Mouse (Mus musculus) heart, embryonic 11.5 days (tissue): ENCODE measurements around the gene Trp53bp2. TPM values are rescaled to one million over a fixed set of nuclear protein-coding genes. Genes with fewer than 3 reads are reported as not detected.

Source experiments
- ATAC-seq: fragments of 200-750 bp; cut with Nextera tagmentation; replicated peaks from 2 replicates; pipeline ENCODE4 v1.8.0; 2017; ENCODE audit warnings: moderate library complexity; ENCODE audit not compliant: insufficient number of reproducible peaks, low FRiP score, low TSS enrichment
- H3K27ac ChIP-seq: fragments of 300-500 bp; sonication (generic); 2 replicates; pipeline ENCODE4 v1.5.1; 2014; ENCODE audit warnings: mild to moderate bottlenecking, low read depth, low read length
- H3K27me3 ChIP-seq: fragments of 300-500 bp; sonication (generic); 2 replicates; pipeline ENCODE4 v1.6.1; 2014; ENCODE audit warnings: mild to moderate bottlenecking, low read length, mixed read lengths; ENCODE audit not compliant: control insufficient read depth, insufficient read depth
- H3K36me3 ChIP-seq: fragments of 300-500 bp; sonication (generic); 2 replicates; pipeline ENCODE4 v1.6.1; 2014; ENCODE audit warnings: mild to moderate bottlenecking, low read length, moderate library complexity, mixed read lengths; ENCODE audit not compliant: control insufficient read depth, insufficient read depth
- H3K4me1 ChIP-seq: fragments of 300-500 bp; sonication (generic); 2 replicates; pipeline ENCODE4 v1.6.1; 2014; ENCODE audit warnings: low read length; ENCODE audit not compliant: control insufficient read depth, insufficient read depth
- H3K4me2 ChIP-seq: fragments of 300-500 bp; sonication (generic); 2 replicates; pipeline ENCODE4 v1.6.1; 2014; ENCODE audit warnings: mild to moderate bottlenecking, moderate library complexity
- H3K4me3 ChIP-seq: fragments of 300-500 bp; sonication (generic); 2 replicates; pipeline ENCODE4 v1.5.1; 2014; ENCODE audit warnings: low read depth, low read length
- H3K9ac ChIP-seq: fragments of 300-500 bp; sonication (generic); 2 replicates; pipeline ENCODE4 v1.6.1; 2014; ENCODE audit warnings: mild to moderate bottlenecking, low read depth, low read length, moderate library complexity
- H3K9me3 ChIP-seq: fragments of 300-500 bp; sonication (generic); replicated peaks from 2 replicates; pipeline ENCODE4 v1.6.1; 2016; ENCODE audit warnings: low read length; ENCODE audit not compliant: control insufficient read depth
- WGBS: fragments of 180-500 bp; shearing (Covaris S2); extraction: QIAGEN DNeasy Blood & Tissue Kit; methylation state at CpG from one replicate; pipeline ENCODE4 v1.1.7; 2014; ENCODE audit not compliant: insufficient replicate concordance; 5-methylcytosine and 5-hydroxymethylcytosine counted together
- polyA plus RNA-seq: library from polyadenylated mRNA; unstranded; fragments of >200 nt; fragmentation: Nextera tagmentation; extraction: Ambion mirVana; gene quantifications from 2 replicates; pipeline ENCODE4 v1.2.1, GENCODE M21; 2014

The Trp53bp2 gene
- polyA plus RNA-seq, 1 experiment from 2014 or later = 16.3 TPM

DNA sequence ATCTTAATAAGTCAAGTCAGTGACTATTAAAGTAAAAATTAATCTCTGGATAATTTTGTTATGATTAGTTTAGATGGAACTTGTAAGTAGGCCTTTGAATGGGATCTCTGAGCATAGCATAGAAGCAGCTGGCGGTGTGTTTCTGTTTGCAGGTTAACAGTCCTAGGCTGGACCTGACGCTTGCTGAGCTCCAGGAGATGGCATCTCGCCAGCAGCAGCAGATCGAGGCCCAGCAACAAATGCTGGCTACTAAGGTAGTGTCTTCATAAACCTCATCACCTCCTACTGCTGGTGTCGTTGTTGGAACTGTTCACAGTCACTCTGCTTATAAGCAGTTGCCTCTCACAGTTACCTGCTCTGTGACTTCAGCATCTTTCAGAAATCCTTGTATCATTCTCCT, 27.8 kb downstream of the Trp53bp2 start:
- no peak overlapping the region for H3K4me2 ChIP-seq
- H3K4me1 ChIP-seq = no peaks in the 10 kb centered on the region
- WGBS = 79% methylated on average over 5 of the region's 5 CpGs
- no peak overlapping the region for H3K27ac ChIP-seq
- H3K36me3 ChIP-seq = peaks cover 22% of the 10 kb centered on the region
- no peak overlapping the region for H3K9ac ChIP-seq
- H3K27me3 ChIP-seq = no peaks in the 10 kb centered on the region
- no peak overlapping the region for H3K4me3 ChIP-seq
- no peak for ATAC-seq
- no peaks in the 10 kb centered on the region for H3K9me3 ChIP-seq

DNA sequence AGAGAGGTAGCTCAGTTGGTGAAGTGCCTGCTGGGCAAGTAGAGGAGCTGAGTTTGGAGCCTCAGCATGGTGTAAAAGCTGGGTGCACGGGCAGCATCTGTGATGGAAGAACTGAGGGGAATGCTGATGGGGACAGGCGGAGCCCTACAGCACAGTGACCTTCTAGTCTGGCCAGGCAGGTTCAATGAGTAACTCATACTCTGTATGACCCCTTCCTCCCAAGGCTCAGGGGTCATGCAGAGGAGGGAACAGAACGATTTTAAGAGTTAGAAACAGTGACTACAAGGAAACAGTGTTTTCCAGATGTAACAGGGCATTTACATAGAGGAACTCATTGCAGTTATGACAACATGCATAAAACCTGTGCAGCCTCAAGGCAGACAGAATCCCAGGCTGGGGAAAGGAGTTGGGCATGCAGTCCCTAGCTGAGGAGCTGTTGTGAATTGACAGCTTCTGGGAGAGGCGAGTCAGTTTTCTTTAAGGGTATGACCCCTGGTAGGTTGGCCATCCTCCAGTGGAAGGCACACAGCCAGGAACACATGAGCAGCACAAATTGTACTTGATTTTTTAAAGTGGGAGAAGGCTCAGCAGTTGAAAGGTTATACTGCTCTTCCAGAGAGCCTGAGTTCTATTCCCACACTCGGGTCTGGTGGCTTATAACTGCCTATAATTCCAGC, 30.7 kb downstream of the Trp53bp2 start:
- peaks cover 19% of the 10 kb centered on the region for H3K36me3 ChIP-seq
- no peak overlapping the region for H3K4me2 ChIP-seq
- no peaks in the 10 kb centered on the region for H3K4me1 ChIP-seq
- H3K9me3 ChIP-seq = no peaks in the 10 kb centered on the region
- no peaks in the 10 kb centered on the region for H3K27me3 ChIP-seq
- no peak overlapping the region for H3K4me3 ChIP-seq
- no peak for ATAC-seq
- H3K27ac ChIP-seq = no peak overlapping the region
- WGBS = 75% methylated on average over 5 of the region's 5 CpGs
- no peak overlapping the region for H3K9ac ChIP-seq

DNA sequence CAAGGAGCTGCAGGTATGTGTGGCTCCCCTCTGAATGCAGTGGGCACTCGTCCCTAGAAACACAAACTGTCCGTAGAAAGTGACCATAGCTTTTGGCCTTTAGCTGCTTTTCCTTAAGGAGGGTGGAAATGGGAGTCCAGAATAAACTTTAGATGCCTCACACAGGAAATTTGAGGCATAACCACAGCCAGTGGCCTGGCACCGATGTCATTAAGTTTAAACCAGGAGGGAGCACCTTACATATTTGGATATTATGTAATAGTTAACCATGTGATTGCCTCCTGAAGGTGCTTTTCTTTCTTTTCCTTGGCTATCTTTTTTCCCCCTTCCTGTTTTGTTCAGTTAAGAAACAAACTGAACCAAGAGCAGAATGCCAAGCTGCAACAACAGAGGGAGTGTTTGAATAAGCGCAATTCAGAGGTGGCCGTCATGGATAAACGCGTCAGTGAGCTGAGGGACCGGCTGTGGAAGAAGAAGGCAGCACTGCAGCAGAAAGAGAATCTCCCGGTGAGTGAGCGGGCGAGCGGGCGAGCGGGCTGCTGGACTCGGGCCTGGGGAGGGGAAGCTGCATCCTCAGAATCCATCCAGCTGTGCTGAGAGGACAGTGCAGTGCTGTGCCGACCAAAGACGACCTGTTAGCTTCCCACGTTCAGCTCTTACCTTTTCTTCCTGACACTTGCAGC, 33.0 kb downstream of the Trp53bp2 start:
- no peaks in the 10 kb centered on the region for H3K4me1 ChIP-seq
- 87% methylated on average over 18 of the region's 18 CpGs for WGBS
- no peak overlapping the region for H3K27ac ChIP-seq
- H3K4me3 ChIP-seq = no peak overlapping the region
- no peak overlapping the region for H3K9ac ChIP-seq
- H3K27me3 ChIP-seq = no peaks in the 10 kb centered on the region
- ATAC-seq = no peak
- peaks cover 21% of the 10 kb centered on the region for H3K36me3 ChIP-seq
- no peaks in the 10 kb centered on the region for H3K9me3 ChIP-seq
- no peak overlapping the region for H3K4me2 ChIP-seq

DNA sequence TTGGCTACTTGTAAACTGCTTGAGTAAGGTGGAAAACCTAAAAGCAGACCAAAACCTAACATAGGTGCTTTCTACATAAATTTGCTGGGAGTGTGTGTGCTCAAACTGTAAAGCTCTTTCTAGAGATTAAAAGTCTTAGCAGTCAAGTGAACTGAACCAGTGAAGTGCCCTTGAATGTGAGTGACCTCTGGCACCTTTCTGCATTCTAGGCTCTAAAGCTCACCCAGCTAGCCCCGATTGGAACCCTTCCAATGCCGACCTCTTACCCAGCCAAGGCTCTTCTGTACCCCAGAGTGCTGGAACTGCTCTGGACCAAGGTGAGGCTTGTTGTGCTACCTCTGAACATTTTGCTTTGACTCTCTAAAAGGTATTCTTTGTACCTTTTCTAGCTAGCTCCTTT, 35.1 kb downstream of the Trp53bp2 start:
- H3K9me3 ChIP-seq = no peaks in the 10 kb centered on the region
- no peak overlapping the region for H3K27ac ChIP-seq
- H3K4me1 ChIP-seq = no peaks in the 10 kb centered on the region
- H3K4me2 ChIP-seq = no peak overlapping the region
- H3K9ac ChIP-seq = no peak overlapping the region
- H3K36me3 ChIP-seq = peaks cover 22% of the 10 kb centered on the region
- 75% methylated on average over 2 of the region's 2 CpGs for whole genome bisulfite sequencing
- ATAC-seq = no peak
- H3K4me3 ChIP-seq = no peak overlapping the region
- H3K27me3 ChIP-seq = no peaks in the 10 kb centered on the region

DNA sequence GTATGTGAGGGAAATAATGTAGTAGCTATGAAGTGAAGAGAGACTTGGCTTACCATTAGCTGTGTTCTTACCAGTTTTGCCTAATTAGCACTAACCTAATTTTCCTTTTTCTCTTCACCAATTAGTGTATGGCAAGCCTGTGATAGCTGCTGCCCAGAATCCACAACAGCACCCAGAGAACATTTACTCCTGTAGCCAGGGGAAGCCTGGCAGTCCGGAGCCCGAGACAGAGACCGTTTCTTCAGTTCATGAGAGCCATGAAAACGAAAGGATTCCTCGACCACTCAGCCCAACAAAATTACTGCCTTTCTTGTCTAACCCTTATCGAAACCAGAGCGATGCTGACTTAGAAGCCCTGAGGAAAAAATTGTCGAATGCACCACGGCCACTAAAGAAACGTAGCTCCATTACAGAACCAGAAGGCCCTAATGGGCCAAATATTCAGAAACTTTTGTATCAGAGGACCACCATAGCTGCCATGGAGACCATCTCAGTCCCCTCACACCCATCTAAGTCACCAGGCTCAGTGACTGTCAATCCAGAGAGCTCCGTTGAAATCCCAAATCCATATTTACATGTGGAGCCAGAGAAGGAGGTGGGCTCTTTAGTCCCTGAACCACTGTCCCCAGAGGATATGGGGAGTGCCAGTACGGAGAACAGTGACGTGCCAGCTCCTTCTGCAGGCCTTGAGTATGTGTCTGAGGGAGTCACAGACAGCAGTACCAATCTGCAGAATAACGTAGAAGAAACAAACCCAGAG, 39.5 kb downstream of the Trp53bp2 start:
- Histone ChIP-seq H3K4me3 (no peak overlapping the region), H3K4me1 (0 out of 2 replicates have a peak, but pooled peaks cover 3% of the 10 kb centered on the region), H3K4me2 (no peak overlapping the region), H3K9me3 (no peaks in the 10 kb centered on the region), H3K9ac (no peak overlapping the region), H3K27me3 (no peaks in the 10 kb centered on the region), H3K27ac (no peak overlapping the region), H3K36me3 (peaks cover 20% of the 10 kb centered on the region)
- ATAC-seq = no peak
- 93% methylated on average over 14 of the region's 14 CpGs for WGBS

DNA sequence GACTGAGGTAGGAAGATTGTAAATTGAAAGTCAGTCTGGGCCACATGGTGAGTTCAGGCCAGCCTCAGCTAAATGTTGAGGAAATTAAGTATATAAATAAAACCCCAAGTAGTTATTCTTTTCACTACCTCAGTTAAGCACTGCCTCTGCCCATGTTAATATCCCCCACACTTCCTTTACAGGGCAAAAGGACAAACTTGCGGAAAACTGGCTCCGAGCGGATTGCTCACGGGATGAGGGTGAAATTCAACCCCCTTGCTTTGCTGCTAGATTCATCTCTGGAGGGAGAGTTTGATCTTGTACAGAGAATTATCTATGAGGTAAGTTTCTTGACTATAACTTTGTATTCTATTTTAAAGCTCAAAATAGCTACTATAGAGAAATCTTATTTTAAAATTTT, 43.5 kb downstream of the Trp53bp2 start:
- peaks cover 19% of the 10 kb centered on the region for H3K36me3 ChIP-seq
- H3K4me3 ChIP-seq = no peak overlapping the region
- no peak overlapping the region for H3K9ac ChIP-seq
- H3K27ac ChIP-seq = no peak overlapping the region; the same call in 1 of the 2 replicates
- no peaks in the 10 kb centered on the region for H3K27me3 ChIP-seq
- H3K9me3 ChIP-seq = no peaks in the 10 kb centered on the region
- WGBS = 68% methylated on average over 4 of the region's 4 CpGs
- H3K4me1 ChIP-seq = peaks cover 3% of the 10 kb centered on the region; the same call in 1 of the 2 replicates
- no peak overlapping the region for H3K4me2 ChIP-seq
- ATAC-seq = no peak

DNA sequence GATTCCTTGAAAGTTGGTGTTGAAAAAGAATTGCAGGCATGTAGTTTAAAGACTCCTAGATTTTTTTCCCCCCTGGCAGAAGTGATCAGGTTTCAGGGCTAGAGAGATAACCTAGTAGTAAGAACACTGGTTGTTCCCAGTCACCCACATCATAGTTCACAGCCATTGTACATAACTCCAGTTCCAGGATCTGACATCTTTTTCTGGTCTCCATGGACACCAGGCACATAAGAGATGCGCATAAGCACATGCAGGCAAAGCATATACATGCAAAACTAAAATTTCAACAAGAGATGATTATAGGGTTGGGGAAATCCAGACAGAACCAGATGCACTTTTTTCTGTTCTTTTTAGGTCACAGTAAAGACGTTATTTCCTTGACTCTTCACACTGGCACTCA, 46.1 kb downstream of the Trp53bp2 start:
- Histone ChIP-seq H3K4me3 (no peak overlapping the region), H3K9ac (no peak overlapping the region), H3K4me2 (no peak overlapping the region), H3K4me1 (peaks cover 3% of the 10 kb centered on the region; the same call in 1 of the 2 replicates), H3K27me3 (no peaks in the 10 kb centered on the region), H3K27ac (no peak overlapping the region), H3K9me3 (no peaks in the 10 kb centered on the region), H3K36me3 (peaks cover 11% of the 10 kb centered on the region)
- 86% methylated on average over 2 of the region's 2 CpGs for WGBS
- no peak for ATAC-seq

DNA sequence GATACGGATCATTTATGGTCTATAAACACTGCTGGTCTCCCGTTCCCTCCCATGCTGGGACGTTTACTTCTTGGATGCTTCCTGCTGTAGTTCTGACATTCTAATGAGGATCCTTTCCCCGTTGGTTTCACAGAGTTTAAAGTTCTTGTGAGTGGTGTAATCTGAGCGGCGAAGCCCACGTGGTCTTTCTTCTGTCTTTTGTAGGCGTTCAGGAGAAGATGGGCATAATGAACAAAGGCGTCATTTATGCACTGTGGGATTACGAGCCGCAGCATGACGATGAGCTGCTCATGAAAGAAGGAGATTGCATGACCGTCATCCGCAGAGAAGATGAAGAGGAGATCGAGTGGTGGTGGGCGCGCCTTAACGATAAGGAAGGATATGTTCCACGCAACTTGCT, 49.6 kb downstream of the Trp53bp2 start:
- peaks cover 11% of the 10 kb centered on the region for H3K36me3 ChIP-seq
- H3K4me1 ChIP-seq = peaks cover 2% of the 10 kb centered on the region; the same call in 1 of the 2 replicates
- no peak overlapping the region for H3K27ac ChIP-seq
- H3K27me3 ChIP-seq = no peaks in the 10 kb centered on the region
- H3K9ac ChIP-seq = no peak overlapping the region
- H3K4me2 ChIP-seq = no peak overlapping the region
- no peak for ATAC-seq
- H3K4me3 ChIP-seq = no peak overlapping the region
- WGBS = 90% methylated on average over 19 of the region's 19 CpGs
- H3K9me3 ChIP-seq = no peaks in the 10 kb centered on the region
